Mouse (Mus musculus): Measurements from ENCODE around the gene Ubald1. TPM values are rescaled to one million over a fixed set of nuclear protein-coding genes. Genes with fewer than 3 reads are reported as not detected.

The Ubald1 gene
- polyA plus RNA-seq, 1 experiment: 336 TPM

DNA sequence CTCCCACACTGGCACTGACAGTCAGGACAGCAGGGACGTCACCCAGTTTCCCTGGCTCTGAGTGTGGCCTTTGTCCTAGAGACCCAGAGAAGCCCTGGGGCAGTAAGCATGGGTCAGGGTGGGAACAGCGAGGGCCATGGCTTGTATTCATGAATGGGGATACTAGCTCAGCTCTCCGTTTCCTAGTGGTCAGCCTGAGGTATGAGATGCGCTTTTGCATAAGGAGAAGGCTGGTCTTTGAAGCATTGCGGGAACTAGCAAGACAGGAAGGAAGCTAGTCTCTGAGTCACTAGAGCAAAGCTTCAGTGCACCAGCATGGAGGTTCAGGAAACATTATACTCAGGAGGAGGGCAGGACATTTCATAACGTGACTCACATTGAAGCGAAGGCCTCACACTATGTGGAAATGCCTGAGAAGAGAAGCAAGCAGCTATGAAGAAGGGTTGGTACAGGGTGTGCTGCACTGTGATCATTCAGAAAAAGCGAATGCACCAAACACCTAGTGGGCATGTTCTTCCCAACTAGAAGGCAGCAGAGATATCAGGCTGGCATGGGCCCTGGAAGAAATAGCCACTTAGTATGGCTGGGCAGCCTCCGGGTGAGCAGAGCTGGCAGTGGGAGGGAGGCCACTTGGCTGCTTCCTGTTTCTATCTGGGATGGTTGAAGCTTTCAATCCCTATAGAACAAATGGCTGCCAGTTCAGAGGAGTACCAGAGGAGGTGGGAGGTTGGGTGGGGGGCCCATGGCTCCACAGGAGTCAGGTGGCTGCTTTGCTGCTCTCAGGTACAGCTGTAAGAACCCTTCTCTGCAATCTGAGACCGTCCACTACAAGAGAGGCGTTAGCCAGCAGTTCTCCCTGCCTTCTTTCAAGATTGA is 33.0 kb upstream of the Ubald1 start:
- TF ChIP-seq FLI1 (IDR thresholded peaks at IDR 0.05; ENCODE audit: low read length) (0 out of 2 replicates have a peak, but pooled peaks have one; percentile 13), GATA1 (IDR thresholded peaks at IDR 0.05; ENCODE audit: borderline replicate concordance, low read length) (no peak)
- Histone ChIP-seq H3K9me3 (no peaks in the 10 kb centered on the region), H3K4me3 (replicated peaks) (peak overlapping the region; percentile 80), H3K27me3 (replicated peaks) (no peaks in the 10 kb centered on the region), H3K36me3 (replicated peaks; ENCODE audit: low read length) (peaks cover 94% of the 10 kb centered on the region), H3K4me1 (peaks cover 62% of the 10 kb centered on the region)

DNA sequence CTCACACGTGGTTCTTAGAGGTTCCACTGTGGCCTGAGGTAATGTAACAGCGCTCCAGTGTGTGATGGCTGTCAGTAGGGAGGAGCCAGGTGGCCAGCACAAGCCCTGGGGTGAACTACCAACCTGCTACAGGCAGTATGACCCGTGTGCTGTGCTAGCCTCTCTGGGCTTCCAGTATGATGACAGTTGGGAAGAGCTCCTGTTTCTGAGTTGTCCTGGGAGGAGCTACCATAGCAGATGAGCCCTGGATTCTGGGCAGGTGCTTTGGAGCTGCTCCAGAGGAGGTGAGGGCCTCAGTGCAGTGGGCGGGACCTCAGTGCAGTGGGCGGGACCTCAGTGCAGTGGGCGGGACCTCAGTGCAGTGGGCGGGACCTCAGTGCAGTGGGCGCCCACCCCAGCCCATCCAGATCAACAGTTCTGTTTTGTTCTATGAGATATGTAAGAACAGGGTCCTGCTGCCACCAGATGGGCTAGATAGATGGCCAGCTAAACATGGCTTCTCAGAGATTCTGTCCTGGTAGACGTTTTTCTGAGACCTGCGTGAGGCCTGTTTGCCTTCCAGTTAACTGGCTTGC is 32.0 kb upstream of the Ubald1 start:
- Histone ChIP-seq H3K27me3 (replicated peaks) (no peaks in the 10 kb centered on the region), H3K36me3 (replicated peaks; ENCODE audit: low read length) (peaks cover 96% of the 10 kb centered on the region), H3K9me3 (no peaks in the 10 kb centered on the region), H3K4me3 (replicated peaks) (no peak overlapping the region), H3K4me1 (peaks cover 66% of the 10 kb centered on the region)
- TF ChIP-seq FLI1 (IDR thresholded peaks at IDR 0.05; ENCODE audit: low read length): no peak

DNA sequence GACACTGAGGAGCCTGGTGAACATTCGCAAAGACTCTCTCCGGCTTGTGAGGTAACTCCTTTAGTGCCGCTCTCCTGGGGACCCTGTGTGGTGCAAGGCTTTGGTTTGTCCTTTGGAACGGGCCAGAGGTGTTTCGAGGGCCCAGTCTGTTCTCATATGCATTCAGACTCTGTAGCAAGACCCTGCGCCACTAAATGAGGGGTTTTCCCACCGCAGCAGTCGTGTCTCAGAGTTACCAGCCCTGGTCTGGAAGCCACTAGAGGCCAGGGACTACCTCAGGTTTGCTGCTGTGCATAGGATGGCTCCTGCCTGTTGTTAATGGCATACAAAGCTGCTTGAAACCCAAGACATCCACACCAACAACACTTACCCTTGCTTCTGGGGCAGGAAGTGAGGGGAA is 30.6 kb upstream of the Ubald1 start:
- H3K4me1 ChIP-seq: peaks cover 66% of the 10 kb centered on the region
- H3K9me3 ChIP-seq: no peaks in the 10 kb centered on the region
- H3K36me3 ChIP-seq (replicated peaks; ENCODE audit: low read length): peaks cover 88% of the 10 kb centered on the region
- H3K4me3 ChIP-seq (replicated peaks): no peak overlapping the region
- H3K27me3 ChIP-seq (replicated peaks): no peaks in the 10 kb centered on the region
- TF ChIP-seq FLI1 (IDR thresholded peaks at IDR 0.05; ENCODE audit: low read length): no peak
- no peak for TF ChIP-seq GATA1 (IDR thresholded peaks at IDR 0.05; ENCODE audit: borderline replicate concordance, low read length)

DNA sequence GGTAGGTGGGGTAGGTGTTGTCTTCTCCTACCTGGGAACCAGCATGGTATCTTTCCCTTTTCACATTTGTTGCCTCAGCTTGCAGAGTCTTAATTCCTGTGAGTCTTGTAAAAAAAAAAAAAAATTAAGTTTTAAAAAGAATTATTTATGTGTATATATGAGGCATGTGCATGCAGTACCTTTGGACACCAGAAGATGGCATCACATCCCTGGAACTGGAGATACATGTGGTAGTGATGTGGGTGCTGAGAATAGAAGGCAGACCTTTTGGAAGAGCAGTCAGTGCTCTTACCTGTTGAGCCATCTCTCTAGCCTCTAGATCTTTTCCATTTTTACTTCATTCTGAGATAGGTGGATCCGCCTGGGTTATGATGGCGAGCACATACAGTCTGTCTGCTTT is 29.6 kb upstream of the Ubald1 start:
- Histone ChIP-seq H3K27me3 (replicated peaks) (no peaks in the 10 kb centered on the region), H3K4me3 (replicated peaks) (no peak overlapping the region), H3K36me3 (replicated peaks; ENCODE audit: low read length) (peaks cover 86% of the 10 kb centered on the region), H3K9me3 (no peaks in the 10 kb centered on the region), H3K4me1 (peaks cover 69% of the 10 kb centered on the region)
- TF ChIP-seq FLI1 (IDR thresholded peaks at IDR 0.05; ENCODE audit: low read length): no peak
- TF ChIP-seq GATA1 (IDR thresholded peaks at IDR 0.05; ENCODE audit: borderline replicate concordance, low read length): no peak

DNA sequence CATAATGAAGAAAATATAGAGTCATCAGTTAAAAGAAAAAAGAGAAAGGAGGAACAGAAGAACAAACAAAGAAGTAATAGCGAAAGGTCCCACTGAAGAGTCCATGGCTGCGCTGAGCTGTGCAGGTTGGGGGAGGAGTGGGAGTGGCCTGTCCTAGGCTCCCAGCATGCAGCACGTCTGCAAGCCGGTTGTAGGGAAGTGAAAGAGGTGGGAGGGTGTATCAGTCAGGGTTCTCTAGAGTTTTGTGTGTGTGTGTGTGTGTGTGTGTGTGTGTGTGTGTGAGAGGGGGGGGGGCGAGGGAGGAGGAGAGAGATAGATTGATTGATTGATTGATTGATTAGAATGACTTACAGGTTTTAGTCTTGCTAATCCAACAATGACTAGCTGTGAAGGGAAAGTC is 27.9 kb upstream of the Ubald1 start:
- no peak overlapping the region for H3K4me3 ChIP-seq (replicated peaks)
- H3K4me1 ChIP-seq: peaks cover 70% of the 10 kb centered on the region
- no peaks in the 10 kb centered on the region for H3K9me3 ChIP-seq
- peaks cover 76% of the 10 kb centered on the region for H3K36me3 ChIP-seq (replicated peaks; ENCODE audit: low read length)
- no peak for TF ChIP-seq FLI1 (IDR thresholded peaks at IDR 0.05; ENCODE audit: low read length)
- no peak for TF ChIP-seq GATA1 (IDR thresholded peaks at IDR 0.05; ENCODE audit: borderline replicate concordance, low read length)
- no peaks in the 10 kb centered on the region for H3K27me3 ChIP-seq (replicated peaks)

DNA sequence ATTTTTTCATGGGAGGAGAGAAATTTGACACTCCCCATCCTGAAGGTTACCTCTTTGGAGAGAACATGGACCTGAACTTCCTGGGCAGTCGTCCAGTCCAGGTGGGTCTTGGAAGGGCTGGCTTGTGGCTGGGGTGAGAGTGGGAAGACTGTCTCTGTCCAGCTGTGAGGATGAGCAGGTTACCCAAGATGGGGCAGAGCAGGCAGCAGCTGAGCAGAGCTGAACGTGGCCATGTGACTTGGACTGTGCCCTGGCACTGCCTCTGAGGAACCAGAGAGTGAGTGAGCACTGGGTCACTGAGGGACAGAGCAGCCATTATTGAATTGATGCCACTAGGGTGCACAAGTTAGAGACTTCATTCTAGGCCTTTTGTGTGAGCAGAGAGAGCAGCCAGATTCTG is 27.3 kb upstream of the Ubald1 start:
- Histone ChIP-seq H3K4me3 (replicated peaks) (no peak overlapping the region), H3K4me1 (peaks cover 70% of the 10 kb centered on the region), H3K27me3 (replicated peaks) (no peaks in the 10 kb centered on the region), H3K36me3 (replicated peaks; ENCODE audit: low read length) (peaks cover 74% of the 10 kb centered on the region), H3K9me3 (no peaks in the 10 kb centered on the region)
- no peak for TF ChIP-seq FLI1 (IDR thresholded peaks at IDR 0.05; ENCODE audit: low read length)
- no peak for TF ChIP-seq GATA1 (IDR thresholded peaks at IDR 0.05; ENCODE audit: borderline replicate concordance, low read length)

DNA sequence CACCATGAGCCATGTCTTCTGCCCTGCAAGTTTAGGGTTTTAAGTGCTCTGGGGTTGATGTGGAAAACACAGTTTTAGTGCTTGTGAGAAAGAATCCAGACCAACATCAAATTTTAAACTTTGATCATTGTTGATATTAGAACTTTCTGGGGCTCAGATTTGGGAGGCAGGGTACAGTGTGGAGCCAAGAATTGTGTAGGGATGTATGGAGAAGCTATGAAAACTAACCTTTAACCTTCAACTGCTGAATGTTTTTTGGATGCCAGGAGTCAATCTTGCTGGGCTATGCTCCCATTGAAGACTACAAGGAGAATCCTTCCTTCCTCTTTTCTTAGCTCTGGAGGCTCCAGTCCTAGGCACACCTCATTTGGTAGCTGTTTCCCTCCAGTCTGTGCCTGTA is 26.4 kb upstream of the Ubald1 start:
- Histone ChIP-seq H3K4me1 (peaks cover 65% of the 10 kb centered on the region), H3K36me3 (replicated peaks; ENCODE audit: low read length) (peaks cover 65% of the 10 kb centered on the region), H3K27me3 (replicated peaks) (no peaks in the 10 kb centered on the region), H3K4me3 (replicated peaks) (no peak overlapping the region), H3K9me3 (no peaks in the 10 kb centered on the region)
- no peak for TF ChIP-seq GATA1 (IDR thresholded peaks at IDR 0.05; ENCODE audit: borderline replicate concordance, low read length)
- no peak for TF ChIP-seq FLI1 (IDR thresholded peaks at IDR 0.05; ENCODE audit: low read length)

DNA sequence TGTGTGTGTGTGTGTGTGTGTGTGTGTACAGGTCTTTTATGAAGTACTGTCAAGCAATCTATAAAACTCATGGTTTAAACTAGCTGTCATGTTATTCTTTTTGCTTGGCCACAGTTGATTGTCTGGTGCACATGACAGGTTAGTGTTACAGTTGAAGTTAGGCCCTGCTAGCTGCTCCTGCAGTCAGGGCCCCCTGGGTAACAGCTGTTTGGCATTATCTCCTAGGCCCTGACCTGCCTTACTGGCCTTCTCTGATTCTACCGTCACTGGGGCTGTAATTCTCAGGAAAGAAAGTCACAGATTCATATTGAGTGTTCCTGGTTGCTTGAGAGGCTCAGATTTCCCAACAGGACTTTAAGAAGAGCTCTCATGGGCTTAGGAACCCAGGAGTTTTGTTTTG is 25.5 kb upstream of the Ubald1 start:
- no peak for TF ChIP-seq FLI1 (IDR thresholded peaks at IDR 0.05; ENCODE audit: low read length)
- no peaks in the 10 kb centered on the region for H3K27me3 ChIP-seq (replicated peaks)
- H3K4me1 ChIP-seq: peaks cover 59% of the 10 kb centered on the region
- no peak overlapping the region for H3K4me3 ChIP-seq (replicated peaks)
- H3K9me3 ChIP-seq: no peaks in the 10 kb centered on the region
- H3K36me3 ChIP-seq (replicated peaks; ENCODE audit: low read length): peaks cover 62% of the 10 kb centered on the region

DNA sequence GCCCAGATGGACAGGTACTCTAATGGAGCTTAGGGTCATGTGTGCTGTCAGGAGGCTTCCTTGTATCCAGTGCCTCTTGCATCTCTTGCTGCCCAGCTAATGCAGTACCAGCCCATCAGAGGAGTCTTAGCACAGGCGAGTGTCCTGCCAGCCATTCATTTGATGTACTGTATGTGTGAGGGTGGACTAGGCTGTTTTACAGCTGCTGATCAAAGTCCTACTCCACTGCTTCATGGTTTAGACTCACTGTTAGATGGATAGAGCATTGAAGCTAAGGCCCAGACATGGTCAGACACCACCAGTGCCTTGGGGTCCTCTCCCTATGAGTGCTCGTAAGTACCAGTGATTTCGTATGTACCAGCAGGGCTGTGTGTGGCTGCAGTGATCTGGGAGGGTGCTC is 24.8 kb upstream of the Ubald1 start:
- peaks cover 59% of the 10 kb centered on the region for H3K4me1 ChIP-seq
- no peaks in the 10 kb centered on the region for H3K9me3 ChIP-seq
- TF ChIP-seq FLI1 (IDR thresholded peaks at IDR 0.05; ENCODE audit: low read length) (no peak), GATA1 (IDR thresholded peaks at IDR 0.05; ENCODE audit: borderline replicate concordance, low read length) (no peak)
- peaks cover 55% of the 10 kb centered on the region for H3K36me3 ChIP-seq (replicated peaks; ENCODE audit: low read length)
- no peaks in the 10 kb centered on the region for H3K27me3 ChIP-seq (replicated peaks)
- H3K4me3 ChIP-seq (replicated peaks): peak overlapping the region; percentile 40

DNA sequence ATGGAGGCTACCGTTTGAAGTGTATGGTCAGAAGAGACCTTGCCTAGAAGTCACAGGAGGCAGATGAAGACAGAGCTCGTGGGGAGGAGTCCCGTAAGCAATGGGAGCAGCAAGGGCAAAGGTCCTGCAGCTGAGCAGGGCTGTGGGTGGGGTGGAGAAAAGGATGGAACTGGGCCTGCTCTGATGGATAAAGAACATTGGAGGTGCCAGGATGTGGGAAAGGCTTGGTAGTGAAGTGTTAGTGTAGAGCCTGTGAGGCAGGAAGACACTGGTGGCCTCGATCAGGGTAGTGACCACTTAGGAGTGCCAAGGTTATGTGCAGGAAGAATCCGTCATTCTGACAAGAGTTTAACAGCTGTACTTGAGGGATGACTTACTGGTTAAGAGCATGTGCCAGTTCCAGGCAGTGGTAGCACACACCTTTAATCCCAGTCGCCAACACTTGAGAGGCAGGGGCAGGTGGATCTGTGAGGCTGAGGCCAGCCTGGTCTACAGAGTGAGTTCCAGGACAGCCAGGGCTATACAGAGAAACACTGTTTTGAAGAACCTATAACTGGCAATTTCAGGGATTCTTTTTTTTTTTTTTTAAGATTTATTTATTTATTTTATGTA is 23.5 kb upstream of the Ubald1 start:
- Histone ChIP-seq H3K9me3 (no peaks in the 10 kb centered on the region), H3K4me3 (replicated peaks) (peak overlapping the region; percentile 14), H3K36me3 (replicated peaks; ENCODE audit: low read length) (peaks cover 48% of the 10 kb centered on the region), H3K4me1 (peaks cover 60% of the 10 kb centered on the region), H3K27me3 (replicated peaks) (no peaks in the 10 kb centered on the region)
- no peak for TF ChIP-seq GATA1 (IDR thresholded peaks at IDR 0.05; ENCODE audit: borderline replicate concordance, low read length)
- no peak for TF ChIP-seq FLI1 (IDR thresholded peaks at IDR 0.05; ENCODE audit: low read length)
